Mouse (Mus musculus): Measurements from ENCODE around the gene Hnrnpa1.
"Not testable (repeated sequence)": the region's sequence is repeated elsewhere in the genome, so short reads cannot be mapped to it uniquely, and the experiment has no call there.

Gene Hnrnpa1

DNA sequence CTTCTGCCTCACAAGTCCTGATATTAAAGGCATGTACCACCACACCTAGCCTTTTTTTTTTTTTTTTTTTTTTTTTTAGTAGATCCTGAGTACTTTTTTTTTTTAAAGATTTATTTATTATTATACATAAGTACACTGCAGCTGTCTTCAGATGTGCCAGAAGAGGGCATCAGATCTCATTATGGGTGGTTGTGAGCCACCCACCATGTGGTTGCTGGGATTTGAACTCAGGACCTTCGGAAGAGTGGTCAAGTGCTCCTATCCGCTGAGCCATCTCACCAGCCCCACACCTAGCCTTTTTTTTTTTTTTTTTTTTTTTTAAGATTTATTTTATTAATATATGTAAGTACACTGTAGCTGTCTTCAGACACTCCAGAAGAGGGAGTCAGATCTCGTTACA, 35.7 kb downstream of the Hnrnpa1 start:
- not testable (repeated sequence) for DNase-seq

- DNase-seq = no peak
Observed at GRCm38 (mm10) chr15:103277949-103278348, 37.7 kb downstream of the Hnrnpa1 start.

DNA sequence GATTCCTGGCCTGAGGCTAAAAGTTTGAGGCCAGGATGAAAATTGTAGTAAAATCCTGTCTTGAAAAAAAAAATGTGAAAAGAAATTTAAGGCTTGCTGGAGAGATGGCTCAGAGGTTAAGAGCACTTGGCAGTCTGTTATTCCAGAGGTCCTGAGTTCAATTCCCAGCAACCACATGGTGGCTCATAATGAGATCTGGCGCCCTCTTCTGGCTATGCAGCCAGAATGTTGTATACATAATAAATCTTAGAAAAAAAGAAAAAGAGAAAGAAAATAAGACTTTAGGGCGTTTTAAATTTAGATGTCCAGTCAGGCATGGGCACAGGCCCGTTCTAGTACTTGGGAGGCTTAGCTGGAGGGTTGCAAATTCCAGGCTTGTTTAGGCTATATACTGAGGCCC, 39.5 kb downstream of the Hnrnpa1 start:
- DNase-seq = peak; percentile 47

DNA sequence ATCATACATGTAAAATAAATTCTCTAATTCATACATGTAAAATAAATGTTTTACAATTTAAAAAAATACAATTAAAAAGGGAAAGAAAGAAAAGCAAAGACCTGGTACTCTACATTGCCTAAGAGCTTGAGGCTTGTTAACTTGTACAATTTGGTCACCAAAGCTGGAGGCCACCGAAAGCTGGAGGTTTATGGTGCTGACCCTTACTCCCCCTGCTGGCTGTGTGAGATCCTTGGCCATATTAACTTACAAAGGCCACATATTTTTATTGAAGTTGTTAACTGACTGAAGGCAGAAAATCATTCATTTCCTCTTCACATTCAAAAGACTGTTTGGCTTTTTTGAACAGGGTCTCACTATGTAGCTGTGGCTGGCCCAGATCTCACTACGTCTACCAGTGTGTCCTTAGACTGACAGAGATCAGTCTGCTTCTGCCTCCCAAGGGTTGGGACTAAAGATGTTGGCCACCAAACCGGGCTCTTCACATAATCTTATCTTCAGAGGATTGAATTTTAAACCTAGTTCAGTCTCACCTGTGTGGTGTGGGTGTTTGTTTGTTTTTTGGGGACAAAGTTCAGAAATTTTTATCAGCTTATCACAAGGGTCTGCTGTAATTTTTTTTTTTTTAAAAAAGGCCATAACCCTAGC, 40.7 kb downstream of the Hnrnpa1 start:
- DNase-seq = peak; percentile 66

- DNase-seq = no peak
Observed at GRCm38 (mm10) chr15:103281465-103282205, 41.4 kb downstream of the Hnrnpa1 start.

- DNase-seq = peak; percentile 50
Observed at GRCm38 (mm10) chr15:103284066-103284465, 43.8 kb downstream of the Hnrnpa1 start.

DNA sequence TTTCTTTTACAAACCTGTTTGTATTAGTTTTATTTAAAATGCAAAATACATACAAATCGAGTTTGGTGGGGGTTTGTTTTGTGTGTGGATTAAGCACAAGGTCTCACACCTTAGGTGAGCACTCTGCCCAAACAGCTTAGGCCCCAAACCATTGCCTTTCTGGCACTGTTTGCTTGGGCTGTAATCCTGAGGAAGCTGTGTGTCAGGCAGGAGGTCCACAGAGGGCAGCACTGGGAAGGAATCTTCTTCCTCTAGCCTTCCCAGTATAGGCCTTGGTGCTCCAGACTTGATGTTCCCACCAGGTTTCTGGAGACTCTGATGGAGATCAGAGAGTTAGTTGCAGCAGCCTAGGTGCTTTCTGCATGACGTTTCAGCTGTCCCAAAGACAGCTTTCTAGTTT, 44.4 kb downstream of the Hnrnpa1 start:
- DNase-seq = no peak

DNA sequence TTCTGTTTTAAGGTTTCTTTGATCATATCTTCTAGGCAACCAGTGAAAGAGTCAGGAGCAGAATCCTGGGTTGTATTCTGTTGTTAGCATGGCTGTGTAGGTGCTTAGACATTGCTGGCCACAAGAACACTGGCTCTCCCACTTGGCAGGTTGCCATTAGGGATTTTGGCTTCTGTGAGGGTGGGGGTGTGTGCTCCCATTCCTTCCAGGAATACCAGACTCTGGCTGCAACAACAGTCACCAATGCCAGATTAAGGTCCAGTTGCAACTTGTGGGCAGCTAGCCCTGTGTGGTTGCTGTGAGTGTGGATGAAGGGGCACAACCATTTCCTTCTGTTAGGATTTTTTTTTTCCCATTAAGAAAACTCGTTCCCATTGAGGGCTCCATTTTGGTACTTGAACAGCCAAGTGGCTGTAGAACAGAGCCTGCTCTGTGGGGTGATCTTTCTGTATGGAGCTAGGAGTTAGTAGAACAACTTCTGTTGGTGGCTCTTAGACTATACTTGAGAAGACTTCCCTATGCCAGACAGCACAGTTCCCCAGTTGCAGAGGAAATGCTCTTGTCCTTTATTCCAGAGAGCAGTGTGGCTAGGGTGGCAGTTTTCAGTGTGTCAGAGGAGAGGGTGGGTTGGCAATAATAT, 45.7 kb downstream of the Hnrnpa1 start:
- DNase-seq = peak; percentile 54

GRCm38 (mm10) chr15:103289600-103289999, 49.4 kb downstream of the Hnrnpa1 start:
- DNase-seq = no peak

- DNase-seq = no peak
Observed at GRCm38 (mm10) chr15:103290417-103290816, 50.2 kb downstream of the Hnrnpa1 start.

GRCm38 (mm10) chr15:103290843-103291242, 50.6 kb downstream of the Hnrnpa1 start:
- no peak for DNase-seq

DNA sequence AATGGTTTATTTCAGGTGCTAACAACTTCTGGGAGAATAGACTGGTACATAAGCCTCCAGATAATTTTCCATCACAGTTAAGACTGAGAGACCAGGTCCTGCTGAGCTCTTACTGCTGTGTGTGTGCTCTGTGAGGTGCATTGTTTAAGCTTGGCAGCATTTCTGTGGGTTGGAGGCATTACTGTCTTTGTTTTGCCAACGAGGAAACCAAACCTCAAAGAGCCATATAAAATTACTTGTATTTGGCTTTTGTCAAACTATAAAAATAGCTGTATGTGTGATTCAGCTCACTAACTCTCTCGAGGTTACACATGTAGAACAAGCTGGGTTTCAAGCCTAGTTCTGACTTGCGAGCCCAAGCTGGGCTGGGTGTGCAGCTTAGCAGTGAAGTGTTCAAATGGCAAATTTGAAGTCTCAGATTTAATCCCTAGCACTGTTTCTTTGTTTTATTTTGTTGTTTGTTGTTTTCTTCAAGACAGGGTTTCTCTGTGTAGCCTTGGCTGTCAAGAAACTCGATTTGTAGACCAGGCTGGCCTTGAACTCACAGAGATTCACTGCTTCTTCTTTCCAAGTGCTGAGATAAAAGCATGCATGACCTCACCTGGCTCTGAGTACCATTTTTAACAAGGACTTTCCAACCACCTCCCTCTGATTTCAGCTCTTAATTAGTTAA, 52.6 kb downstream of the Hnrnpa1 start:
- no peak for DNase-seq

GRCm38 (mm10) chr15:103293375-103293774, 53.1 kb downstream of the Hnrnpa1 start:
- DNase-seq = no peak

DNA sequence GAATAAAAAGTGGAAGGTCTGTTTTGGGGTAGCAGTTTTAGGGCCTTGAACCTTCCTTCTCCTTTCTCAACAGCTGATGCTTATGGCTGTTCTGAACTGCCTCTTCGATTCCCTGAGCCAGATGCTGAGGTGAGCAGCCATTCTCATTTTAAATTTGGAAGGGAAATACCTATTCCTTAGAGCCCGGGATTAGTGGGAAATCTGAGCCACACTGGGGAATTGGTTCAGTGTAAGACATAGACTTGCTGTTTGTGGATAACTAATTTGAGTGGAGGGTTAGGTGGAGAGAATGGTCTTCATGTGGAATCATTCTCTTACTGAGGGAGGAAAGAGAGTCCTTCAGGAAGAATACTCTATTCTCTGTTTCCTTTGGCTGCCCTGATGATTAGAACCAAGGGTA, 54.4 kb downstream of the Hnrnpa1 start:
- no peak for DNase-seq

DNA sequence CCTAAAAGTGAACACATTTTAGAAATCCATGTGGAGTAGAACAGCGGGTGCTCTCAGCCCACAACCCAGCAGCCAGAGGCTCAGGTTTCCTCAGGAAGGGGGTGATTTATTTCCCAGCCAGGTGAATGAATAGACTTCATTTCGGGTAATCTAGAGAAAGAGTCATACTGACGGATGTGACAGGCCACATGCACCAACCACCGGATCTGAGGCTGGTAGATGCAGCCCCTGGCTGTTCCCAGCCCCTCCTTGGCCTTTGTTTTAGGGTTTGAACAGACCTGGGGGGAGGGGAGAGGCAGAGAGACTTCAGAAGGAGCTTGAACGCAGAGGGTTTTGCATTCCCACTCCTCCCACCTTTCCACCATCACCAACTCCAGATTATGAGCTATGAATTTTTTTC, 55.6 kb downstream of the Hnrnpa1 start:
- no peak for DNase-seq
